Mouse (Mus musculus) neural tube, embryonic 10.5 days (tissue): ENCODE measurements at regions not wholly inside any gene's neighbourhood (a gene's known extent, or its start where the extent isn't known, plus 50 kb on each side); places are given as distances from the start of the nearest gene placed in this dataset.

Experiments used
- DNase-seq: peaks from one replicate; pipeline ENCODE4 v3.0.0-alpha.2; 2017; ENCODE audit warnings: low spot score; ENCODE audit errors: extremely low spot score

DNA sequence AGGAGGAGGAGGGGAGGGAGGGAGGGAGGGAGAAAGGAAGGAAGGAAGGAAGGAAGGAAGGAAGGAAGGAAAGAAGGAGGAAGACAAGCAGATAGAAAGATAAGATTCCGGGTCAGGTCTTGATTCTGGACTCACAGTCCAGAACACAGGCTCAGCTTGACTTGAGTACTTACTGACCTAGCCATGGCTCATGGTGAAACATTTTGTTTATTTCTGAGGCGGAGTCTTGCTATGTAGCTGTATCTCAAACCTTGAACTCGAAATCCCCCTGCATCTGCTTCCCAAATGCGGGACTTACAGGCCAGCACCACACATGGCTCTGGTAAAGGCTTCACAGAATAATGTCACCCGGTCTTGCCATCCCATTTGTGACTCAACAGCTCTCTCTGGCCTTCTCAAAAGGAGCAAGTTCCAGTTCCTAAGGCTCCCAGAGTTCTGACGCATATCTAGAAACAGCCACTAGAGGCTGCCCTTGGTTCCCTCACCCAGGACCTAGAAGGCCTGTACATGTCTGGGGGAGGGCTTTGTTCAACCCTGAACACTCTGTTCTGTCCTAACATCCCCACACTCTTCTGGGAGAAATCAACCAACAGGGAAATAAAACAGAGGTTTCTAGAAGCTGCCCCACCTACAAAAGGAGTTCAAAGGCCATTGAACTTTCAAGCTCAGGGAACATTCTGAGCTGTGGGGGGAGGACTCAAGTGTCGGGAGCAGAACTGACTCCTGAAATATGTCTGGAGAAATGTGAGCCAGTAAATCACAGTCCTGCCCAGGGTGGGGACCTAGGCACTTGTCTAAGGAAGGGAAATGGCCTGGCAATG lies 56.2 kb upstream of the Akap13 start:
- peak; percentile 41 for DNase-seq

DNA sequence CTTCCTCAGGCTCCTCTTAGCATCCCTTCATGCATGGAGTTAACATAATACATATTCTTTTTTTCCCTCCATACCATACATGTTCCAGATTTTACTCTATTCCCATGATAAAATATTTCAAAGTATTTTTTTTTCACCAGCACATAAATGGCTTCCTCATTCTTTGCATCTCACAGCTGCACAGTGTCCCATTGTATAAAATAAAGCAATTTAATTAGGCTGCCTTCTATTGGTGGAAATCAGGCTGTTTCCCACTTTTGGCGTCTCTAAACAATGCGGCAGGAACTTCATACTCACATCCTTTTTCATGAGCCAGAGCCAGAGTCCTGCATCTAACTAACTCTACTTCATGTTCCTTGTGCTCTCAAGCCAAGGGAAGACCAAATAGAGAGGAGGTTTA lies 54.9 kb upstream of the Akap13 start:
- no peak for DNase-seq

DNA sequence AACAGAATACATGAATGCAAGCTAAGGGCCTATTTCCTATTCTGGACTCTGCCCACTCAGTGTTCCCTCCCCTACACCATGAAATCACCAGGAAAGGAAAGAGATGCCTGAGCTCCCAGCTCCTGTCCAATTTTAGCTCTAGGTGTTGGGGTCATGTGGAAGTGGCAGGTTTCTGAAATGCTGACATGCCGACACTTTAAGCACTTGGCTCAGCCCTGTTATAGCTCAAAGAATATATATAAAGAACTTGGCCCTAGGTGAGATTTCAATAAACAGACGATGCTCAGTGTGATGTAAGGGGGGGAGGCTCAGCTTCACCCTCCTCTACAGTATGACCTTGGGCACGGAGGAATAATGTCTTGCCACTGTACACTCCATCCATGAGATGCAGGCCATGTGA lies 50.4 kb upstream of the Akap13 start:
- no peak for DNase-seq
